Mouse (Mus musculus) adrenal gland, postnatal 4 days (tissue): Measurements from ENCODE around the gene Gm20870. TPM values are rescaled to one million over a fixed set of nuclear protein-coding genes. Genes with fewer than 3 reads are reported as not detected.
"Not testable (repeated sequence)": the region's sequence is repeated elsewhere in the genome, so short reads cannot be mapped to it uniquely, and the experiment has no call there.

Source experiments
- DNase-seq, 2 experiments: peaks; one replicate each; pipeline ENCODE4 v3.0.0; 2021 to 2022; ENCODE audit warnings: low spot score in 2 of 2, mixed read lengths in 2 of 2
- long read RNA-seq, 2 experiments: library from polyadenylated mRNA; stranded (forward); transcript quantifications; one replicate each; pipeline ENCODE4 v2.0.0; 2021
- total RNA-seq, 2 experiments: library from RNA; stranded (reverse); gene quantifications; 2 replicates each; pipeline ENCODE4 v1.2.3; 2021

Gene Gm20870
- total RNA-seq: not detected
- long read RNA-seq, experiment 1: 0 reads
- long read RNA-seq, experiment 2: 0 reads

- DNase-seq: not testable (repeated sequence)
Measured at GRCm38 (mm10) chrY:71691743-71692142, at the start of gene Gm20870. Gm20870 (plus strand) TSS chrY:71692043.

Other genes starting within 250 kb of the Gm20870 start
- gene Gm20869, start 222.6 kb upstream of the Gm20870 start, total RNA-seq: not detected